Mouse (Mus musculus): ENCODE data around the gene Podxl.

GRCm38 (mm10) chr6:31518338-31518698 is 45.5 kb downstream of the Podxl start:
- TF ChIP-seq CTCF (IDR thresholded peaks at IDR 0.05; ENCODE audit: borderline replicate concordance, insufficient read depth, low read length): no peak
- TF ChIP-seq POLR2A (IDR thresholded peaks at IDR 0.05; ENCODE audit: low read depth, low read length): no peak
